Mouse (Mus musculus) G1E (cell line): ENCODE measurements around the gene Smchd1.
"Not testable (repeated sequence)": the region's sequence is repeated elsewhere in the genome, so short reads cannot be mapped to it uniquely, and the experiment has no call there.

Source experiments
- CTCF ChIP-seq: IDR thresholded peaks from 2 replicates; pipeline ENCODE4 v1.5.1; 2012; ENCODE audit warnings: low read depth, low read length, inconsistent platforms, mixed read lengths
- GATA1 ChIP-seq: IDR thresholded peaks from 2 replicates; pipeline ENCODE4 v1.6.1; 2012; ENCODE audit warnings: borderline replicate concordance, low read length, inconsistent platforms, mixed read lengths
- POLR2AphosphoS5 ChIP-seq: IDR thresholded peaks from 2 replicates; pipeline ENCODE4 v1.6.1; 2012; ENCODE audit warnings: low read depth, low read length, inconsistent platforms; ENCODE audit not compliant: insufficient replicate concordance
- TAL1 ChIP-seq: conservative IDR thresholded peaks from 2 replicates; pipeline ENCODE4 v1.6.1; 2012; ENCODE audit warnings: low read depth, low read length, inconsistent platforms, mixed read lengths

DNA sequence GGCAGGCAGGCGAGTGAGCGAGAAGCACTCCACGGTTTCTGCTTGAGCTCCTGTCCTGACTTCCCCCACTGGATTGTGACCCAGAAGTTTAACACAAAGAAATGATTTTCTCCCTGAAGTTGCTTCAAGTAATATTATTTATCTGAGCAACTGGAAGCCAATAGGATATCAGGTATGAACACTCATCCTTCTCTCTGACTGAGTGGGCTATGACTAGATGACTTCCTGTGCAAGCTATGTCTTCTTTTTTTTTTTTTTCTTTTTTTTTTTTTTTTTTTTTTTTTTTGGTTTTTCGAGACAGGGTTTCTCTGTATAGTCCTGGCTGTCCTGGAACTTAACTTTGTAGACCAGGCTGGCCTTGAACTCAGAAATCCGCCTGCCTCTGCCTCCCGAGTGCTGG, 17.8 kb downstream of the Smchd1 start:
- not testable (repeated sequence) for TF ChIP-seq CTCF, GATA1, POLR2AphosphoS5, TAL1
